Mouse (Mus musculus) E14TG2a.4 (cell line): ENCODE measurements around the gene Radil.
A peak's percentile ranks its signal among the peaks of the same experiment; 100 is the strongest.

Source experiments
- CTCF ChIP-seq: conservative IDR thresholded peaks from 2 replicates; pipeline ENCODE4 v1.5.1; 2014; ENCODE audit warnings: low read length
- NANOG ChIP-seq: IDR thresholded peaks from 2 replicates; pipeline ENCODE4 v1.6.1; 2014; ENCODE audit warnings: borderline replicate concordance, low read length, mixed read lengths
- POU5F1 ChIP-seq: IDR thresholded peaks from 2 replicates; pipeline ENCODE4 v1.6.1; 2014; ENCODE audit warnings: low read length, borderline replicate concordance

DNA sequence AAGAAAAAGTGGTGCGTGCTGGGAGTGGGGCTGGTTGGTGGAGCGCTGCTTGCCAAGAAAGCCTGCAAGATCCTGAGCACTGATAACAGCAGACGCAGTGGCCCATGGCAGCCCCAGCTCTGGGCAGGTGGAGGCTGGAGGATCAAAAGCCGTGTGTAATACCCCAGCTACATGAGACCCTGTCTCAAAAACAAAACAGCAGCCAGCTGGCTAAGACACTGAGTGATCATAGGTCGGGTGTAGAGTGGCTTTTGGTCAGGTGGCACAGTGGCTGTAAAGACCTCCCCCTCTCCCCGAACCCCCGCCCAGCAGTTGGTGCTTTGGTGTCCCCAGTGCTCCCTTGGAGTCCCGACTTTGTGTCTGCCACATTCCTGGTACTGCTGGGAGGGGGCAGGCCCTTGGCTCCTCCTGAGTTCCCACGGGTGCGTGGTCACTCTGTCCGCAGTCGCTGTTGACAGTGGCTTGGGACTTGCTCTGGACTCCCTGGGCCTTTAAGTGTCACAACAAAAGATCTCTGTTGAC lies 110.9 kb downstream of the Radil start:
- no peak for TF ChIP-seq CTCF
- TF ChIP-seq NANOG = peak; percentile 34
- TF ChIP-seq POU5F1 = no peak
